In genomic region chr11:75587493-75588284, GRCm38 (mm10) we compare ENCODE assay signal across 8 mouse cellular contexts. TPM values are rescaled to one million over a fixed set of nuclear protein-coding genes. Genes with fewer than 3 reads are reported as not detected.
DNase-seq lines count a peak whose midpoint lies in the region; ATAC-seq lines count a peak whose summit lies in the region.

TSS of gene Pitpna (plus strand) at chr11:75588097.

- peak within 1 kb of the TSS; percentile 78 for H3K9ac ChIP-seq in hindbrain, embryonic 11.5 days (ENCODE audit: low read depth, low read length)

- 6% methylated on average over 49 of the region's 49 CpGs for WGBS in hindbrain, embryonic 11.5 days

- peaks cover 5% of the 10 kb centered on the region; the same call in 1 of the 2 replicates for H3K4me1 ChIP-seq in hindbrain, embryonic 11.5 days (replicated peaks; ENCODE audit: control insufficient read depth, insufficient read depth, low read length)

- H3K27me3 ChIP-seq in hindbrain, embryonic 11.5 days (ENCODE audit: control insufficient read depth, insufficient read depth, low read length) = no peaks in the 10 kb centered on the region

- ATAC-seq in hindbrain, embryonic 11.5 days (ENCODE audit: low FRiP score) = peak; percentile 92

- peak within 1 kb of the TSS; percentile 89 for H3K4me2 ChIP-seq in hindbrain, embryonic 11.5 days (replicated peaks; ENCODE audit: low read depth, low read length)

- no peaks in the 10 kb centered on the region for H3K9me3 ChIP-seq in hindbrain, embryonic 11.5 days (ENCODE audit: control insufficient read depth, low read length)

- peak within 1 kb of the TSS; percentile 85 for H3K27ac ChIP-seq in hindbrain, embryonic 11.5 days (ENCODE audit: low read depth, low read length)

- H3K4me3 ChIP-seq in hindbrain, embryonic 11.5 days (ENCODE audit: low read depth, low read length) = peak within 1 kb of the TSS; percentile 87

- no peaks in the 10 kb centered on the region for H3K36me3 ChIP-seq in hindbrain, embryonic 11.5 days (ENCODE audit: control insufficient read depth, insufficient read depth, low read length)

- peak; percentile 93 for DNase-seq in MN1 (ENCODE audit: low spot score)
- peak; percentile 95 for DNase-seq in cerebellum, adult 9-10 months
- peak; percentile 92 to 97 for DNase-seq in frontal cortex, adult 2 months (ENCODE audit: extremely low spot score in 1 of 2, low spot score in 1 of 2)
- DNase-seq in hindbrain, embryonic 11.5 days (ENCODE audit: low spot score) = peak; percentile 97
- peak; percentile 95 to 96 for DNase-seq in layer of hippocampus, postnatal 10 days (ENCODE audit: low spot score in 2 of 2)
- peak; percentile 97 for DNase-seq in lung, postnatal 10 days
- DNase-seq in ovary, postnatal 36 days (ENCODE audit: low spot score) = peak; percentile 96
- DNase-seq in thymus, postnatal 25 days = peak; percentile 96

RNA-seq across cellular contexts. Expression of gene Pitpna, which starts in this region (rescaled TPM):
- polyA plus RNA-seq in frontal cortex, adult 2 months (2012; rRNA removed) = 221 and 251 TPM in 2 replicates
- 96.2 and 99.5 TPM in 2 replicates for polyA plus RNA-seq in hindbrain, embryonic 11.5 days (2014; fragmentation: Nextera tagmentation; extraction: Ambion mirVana)
- 100 to 1,000 TPM; 310 to 313 TPM for total RNA-seq in layer of hippocampus, postnatal 10 days (2021)

Comparison
In these comparisons a context has a peak if more than half of its experiments do, and no peak if none do; other contexts are left out.
1. Peak in every context shown above with its lines: DNase-seq, ATAC-seq, H3K4me3 ChIP-seq and H3K27ac ChIP-seq.